Mouse (Mus musculus) midbrain, embryonic 10.5 days (tissue): ENCODE measurements around the gene Sh3kbp1. TPM values are rescaled to one million over a fixed set of nuclear protein-coding genes. Genes with fewer than 3 reads are reported as not detected.

ENCODE experiments used
- DNase-seq: peaks from one replicate; pipeline ENCODE4 v3.0.0-alpha.2; 2017; ENCODE audit warnings: low spot score
- H3K27ac ChIP-seq: fragments of 300-500 bp; sonication (generic); replicated peaks from 2 replicates; pipeline ENCODE4 v1.5.1; 2016; ENCODE audit warnings: mild to moderate bottlenecking
- H3K27me3 ChIP-seq: fragments of 300-500 bp; sonication (generic); 2 replicates; pipeline ENCODE4 v1.6.1; 2016; ENCODE audit warnings: low read depth, mild to moderate bottlenecking; ENCODE audit not compliant: poor library complexity, severe bottlenecking
- H3K36me3 ChIP-seq: fragments of 300-500 bp; sonication (generic); 2 replicates; pipeline ENCODE4 v1.6.1; 2016; ENCODE audit warnings: mild to moderate bottlenecking, moderate library complexity
- H3K4me1 ChIP-seq: fragments of 300-500 bp; sonication (generic); 2 replicates; pipeline ENCODE4 v1.6.1; 2016
- H3K4me3 ChIP-seq: fragments of 300-500 bp; sonication (generic); 2 replicates; pipeline ENCODE4 v1.5.1; 2016; ENCODE audit warnings: mild to moderate bottlenecking, moderate library complexity
- H3K9me3 ChIP-seq: fragments of 300-500 bp; sonication (generic); replicated peaks from 2 replicates; pipeline ENCODE4 v1.6.1; 2016; ENCODE audit warnings: mild to moderate bottlenecking
- WGBS: fragments of 180-500 bp; shearing (Covaris S2); methylation state at CpG from one replicate; pipeline ENCODE4 v1.1.7; 2016; 5-methylcytosine and 5-hydroxymethylcytosine counted together
- polyA plus RNA-seq: library from polyadenylated mRNA; unstranded; fragments of >200 nt; fragmentation: Nextera tagmentation; extraction: Ambion mirVana; gene quantifications from 2 replicates; pipeline ENCODE4 v1.2.1, GENCODE M21; 2016

The Sh3kbp1 gene
- polyA plus RNA-seq, 1 experiment from 2014 or later = 21.1 TPM

DNA sequence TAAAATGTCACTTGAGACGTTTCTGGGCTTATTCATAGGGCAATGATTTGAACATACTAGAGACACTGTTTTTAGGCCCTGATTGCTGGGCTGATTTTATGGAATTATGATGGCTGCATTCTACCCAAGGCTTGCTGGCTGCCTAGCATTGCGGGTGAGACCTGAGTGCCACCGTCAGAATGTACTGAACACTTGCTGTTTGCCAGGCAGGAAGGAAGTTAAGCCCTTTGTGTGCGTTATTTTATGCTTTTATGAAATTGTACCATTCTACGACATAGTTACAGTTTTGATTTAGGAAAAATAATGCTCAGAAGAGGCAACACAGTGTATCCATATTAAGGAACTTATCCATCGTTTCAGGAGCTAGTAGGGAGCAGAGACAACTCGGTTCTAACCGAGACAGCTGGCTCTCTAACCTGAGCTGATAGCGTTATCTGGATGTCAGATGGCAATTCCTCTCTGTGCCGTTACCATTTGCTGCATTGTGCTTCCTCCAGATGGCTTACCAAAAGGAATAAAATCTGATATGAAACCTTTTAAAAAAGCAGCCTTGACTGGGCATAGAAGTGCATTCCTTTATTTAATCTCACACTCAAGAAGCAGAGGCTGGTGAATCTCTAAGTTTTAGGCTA is 62.8 kb downstream of the Sh3kbp1 start:
- H3K27me3 ChIP-seq = peaks cover 87% of the 10 kb centered on the region
- WGBS = 82% methylated on average over 10 of the region's 10 CpGs
- no peak for DNase-seq
- no peaks in the 10 kb centered on the region for H3K4me1 ChIP-seq
- H3K36me3 ChIP-seq = no peaks in the 10 kb centered on the region
- no peak overlapping the region for H3K4me3 ChIP-seq
- no peaks in the 10 kb centered on the region for H3K9me3 ChIP-seq
- H3K27ac ChIP-seq = no peak overlapping the region

DNA sequence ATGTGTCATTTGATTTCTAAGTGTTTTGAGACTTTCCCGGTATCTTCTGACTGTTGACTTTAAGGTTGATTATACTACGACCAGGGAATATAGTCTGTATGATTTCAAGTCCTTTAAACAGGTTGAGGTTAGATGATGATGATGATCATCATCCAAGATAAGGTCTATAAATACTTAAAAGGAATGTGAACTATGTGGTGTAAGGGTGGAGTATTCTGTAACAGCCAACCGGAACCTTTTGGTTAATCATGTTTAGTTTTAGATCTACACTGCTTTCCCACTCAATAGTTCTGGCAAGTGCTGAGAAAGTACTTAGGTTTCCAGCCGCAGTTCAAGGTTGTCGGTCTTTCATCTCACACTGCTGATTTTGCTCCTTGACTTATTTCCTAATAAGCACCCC is 66.1 kb downstream of the Sh3kbp1 start:
- no peak overlapping the region for H3K27ac ChIP-seq
- H3K27me3 ChIP-seq = peaks cover 82% of the 10 kb centered on the region
- H3K9me3 ChIP-seq = no peaks in the 10 kb centered on the region
- no peak overlapping the region for H3K4me3 ChIP-seq
- peaks cover 4% of the 10 kb centered on the region; the same call in 1 of the 2 replicates for H3K4me1 ChIP-seq
- WGBS = 93% methylated on average over 5 of the region's 5 CpGs
- H3K36me3 ChIP-seq = no peaks in the 10 kb centered on the region
- no peak for DNase-seq

DNA sequence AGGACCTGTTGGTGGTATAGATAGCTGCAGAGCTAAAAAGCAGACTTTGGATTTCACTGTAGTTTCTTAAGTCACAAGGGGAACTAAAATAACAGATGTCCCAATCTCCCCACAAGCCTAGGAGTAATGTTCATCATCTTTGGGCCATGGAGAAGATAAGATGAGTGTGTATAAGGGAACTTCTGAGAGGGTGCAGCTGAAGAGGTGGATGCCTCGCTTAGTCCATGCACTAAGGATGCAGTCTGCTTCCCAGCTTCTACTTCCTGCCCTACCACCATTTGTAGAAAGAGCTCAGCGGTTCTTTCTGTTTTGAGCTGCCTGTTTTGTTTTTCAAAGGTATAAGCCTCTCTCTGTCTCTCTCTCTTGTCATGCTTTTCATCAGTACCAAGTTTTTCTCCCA is 69.5 kb downstream of the Sh3kbp1 start:
- Histone ChIP-seq H3K27me3 (peaks cover 86% of the 10 kb centered on the region), H3K36me3 (no peaks in the 10 kb centered on the region), H3K4me1 (peaks cover 4% of the 10 kb centered on the region; the same call in 1 of the 2 replicates), H3K9me3 (no peaks in the 10 kb centered on the region), H3K27ac (no peak overlapping the region), H3K4me3 (no peak overlapping the region)
- no peak for DNase-seq
- WGBS = 40% methylated on average over 2 of the region's 2 CpGs

DNA sequence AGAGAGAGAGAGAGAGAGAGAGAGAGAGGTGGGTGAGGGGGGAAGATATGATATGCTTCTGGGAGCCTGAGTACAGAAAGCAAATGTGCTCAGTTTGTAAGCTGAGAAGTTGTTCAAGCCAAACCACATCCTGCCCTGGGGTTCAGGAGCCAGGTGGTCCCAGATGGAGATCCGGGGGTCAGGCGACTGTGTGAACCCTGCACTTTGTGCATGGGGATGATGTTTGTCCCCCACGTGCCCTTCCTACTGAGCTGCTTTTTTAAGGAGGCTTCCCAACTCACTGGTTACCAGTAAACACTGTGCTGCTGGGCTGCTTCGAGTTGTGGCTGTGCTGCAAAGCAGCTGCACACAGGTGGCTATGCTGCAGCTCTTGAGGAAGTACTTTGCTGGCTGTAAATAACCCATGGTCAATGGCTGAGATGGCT is 70.0 kb downstream of the Sh3kbp1 start:
- peaks cover 4% of the 10 kb centered on the region; the same call in 1 of the 2 replicates for H3K4me1 ChIP-seq
- 36% methylated on average over 4 of the region's 4 CpGs for WGBS
- peaks cover 90% of the 10 kb centered on the region for H3K27me3 ChIP-seq
- no peaks in the 10 kb centered on the region for H3K36me3 ChIP-seq
- DNase-seq = no peak
- H3K9me3 ChIP-seq = no peaks in the 10 kb centered on the region
- H3K4me3 ChIP-seq = no peak overlapping the region
- H3K27ac ChIP-seq = no peak overlapping the region

DNA sequence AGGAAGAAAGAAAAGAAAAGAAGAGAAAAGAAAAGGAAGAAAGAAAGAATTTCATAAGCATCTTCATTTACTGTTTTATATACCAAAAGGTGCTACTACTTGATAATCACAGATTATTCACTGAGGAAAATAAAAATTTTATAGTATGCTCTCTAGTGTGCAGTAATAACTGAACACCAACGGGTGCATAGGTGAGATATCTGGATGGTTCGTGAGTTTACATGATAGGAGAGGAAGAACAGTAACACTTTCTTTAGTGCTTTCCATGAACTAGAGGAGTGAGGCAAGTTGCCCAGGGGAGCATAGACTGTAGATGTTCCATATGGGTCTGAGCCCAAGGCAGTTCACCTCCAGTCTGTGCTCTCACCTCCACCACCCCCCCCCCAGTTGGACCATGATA is 75.8 kb downstream of the Sh3kbp1 start:
- Histone ChIP-seq H3K9me3 (no peaks in the 10 kb centered on the region), H3K36me3 (no peaks in the 10 kb centered on the region), H3K4me1 (no peaks in the 10 kb centered on the region; the same call in 1 of the 2 replicates), H3K27me3 (peaks cover 98% of the 10 kb centered on the region), H3K27ac (no peak overlapping the region), H3K4me3 (no peak overlapping the region)
- no peak for DNase-seq
- 89% methylated on average over 2 of the region's 2 CpGs for WGBS

DNA sequence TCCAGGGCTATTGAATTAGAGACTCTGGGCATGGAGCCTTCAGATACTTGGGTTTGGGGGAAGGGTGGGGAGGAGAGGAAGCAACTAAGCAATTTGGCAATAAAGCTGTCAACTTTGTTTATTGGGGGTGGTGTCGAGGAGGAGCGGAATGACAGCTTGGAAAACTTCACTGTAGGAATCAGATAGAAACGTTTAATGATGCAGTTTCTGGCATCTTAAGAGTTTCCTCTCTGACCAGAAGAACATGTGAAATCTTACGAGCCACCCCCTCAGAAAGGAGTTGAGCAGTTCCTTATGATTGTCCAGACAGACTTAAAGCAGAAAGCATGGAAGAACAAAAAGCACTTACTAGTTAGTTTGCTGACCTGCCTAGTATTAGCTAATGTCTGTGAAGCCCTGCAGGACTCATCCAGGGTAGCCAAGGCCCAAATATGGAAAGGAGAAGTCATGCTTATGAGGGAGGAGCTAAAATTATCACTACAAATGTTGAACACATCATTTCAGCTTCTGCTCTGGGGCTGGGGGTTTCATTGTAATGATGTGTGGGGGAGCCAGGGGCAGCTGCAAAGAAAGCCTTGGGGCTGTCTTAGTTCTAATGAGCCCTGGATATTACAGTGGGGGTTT is 77.4 kb downstream of the Sh3kbp1 start:
- 80% methylated on average over 4 of the region's 4 CpGs for WGBS
- Histone ChIP-seq H3K27me3 (peaks cover 98% of the 10 kb centered on the region), H3K4me1 (peaks cover 16% of the 10 kb centered on the region), H3K36me3 (no peaks in the 10 kb centered on the region), H3K9me3 (no peaks in the 10 kb centered on the region), H3K4me3 (no peak overlapping the region), H3K27ac (no peak overlapping the region)
- no peak for DNase-seq

DNA sequence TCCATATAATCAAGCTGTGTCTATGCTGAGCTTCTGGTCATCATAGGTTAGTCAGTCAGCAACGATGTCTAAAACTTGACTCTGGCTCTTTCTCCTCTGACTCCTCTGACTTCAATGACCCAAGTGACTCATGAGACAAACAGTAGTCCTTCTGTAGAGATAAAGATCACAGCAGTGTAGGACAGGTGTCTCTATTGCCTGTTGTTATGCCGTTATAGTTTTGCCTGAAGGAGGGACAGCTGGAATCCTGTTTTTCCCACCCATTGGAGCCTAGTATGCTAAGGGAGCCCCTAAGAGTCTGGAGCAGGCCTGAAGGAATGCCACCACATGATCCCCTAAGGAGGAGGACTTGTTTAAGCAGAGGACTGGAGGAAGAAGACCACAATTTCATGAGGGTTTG is 78.3 kb downstream of the Sh3kbp1 start:
- whole genome bisulfite sequencing = 92% methylated on average over 2 of the region's 2 CpGs
- no peak for DNase-seq
- H3K4me1 ChIP-seq = peaks cover 16% of the 10 kb centered on the region
- H3K27me3 ChIP-seq = peaks cover 98% of the 10 kb centered on the region
- H3K4me3 ChIP-seq = no peak overlapping the region
- no peak overlapping the region for H3K27ac ChIP-seq
- no peaks in the 10 kb centered on the region for H3K36me3 ChIP-seq
- H3K9me3 ChIP-seq = no peaks in the 10 kb centered on the region

DNA sequence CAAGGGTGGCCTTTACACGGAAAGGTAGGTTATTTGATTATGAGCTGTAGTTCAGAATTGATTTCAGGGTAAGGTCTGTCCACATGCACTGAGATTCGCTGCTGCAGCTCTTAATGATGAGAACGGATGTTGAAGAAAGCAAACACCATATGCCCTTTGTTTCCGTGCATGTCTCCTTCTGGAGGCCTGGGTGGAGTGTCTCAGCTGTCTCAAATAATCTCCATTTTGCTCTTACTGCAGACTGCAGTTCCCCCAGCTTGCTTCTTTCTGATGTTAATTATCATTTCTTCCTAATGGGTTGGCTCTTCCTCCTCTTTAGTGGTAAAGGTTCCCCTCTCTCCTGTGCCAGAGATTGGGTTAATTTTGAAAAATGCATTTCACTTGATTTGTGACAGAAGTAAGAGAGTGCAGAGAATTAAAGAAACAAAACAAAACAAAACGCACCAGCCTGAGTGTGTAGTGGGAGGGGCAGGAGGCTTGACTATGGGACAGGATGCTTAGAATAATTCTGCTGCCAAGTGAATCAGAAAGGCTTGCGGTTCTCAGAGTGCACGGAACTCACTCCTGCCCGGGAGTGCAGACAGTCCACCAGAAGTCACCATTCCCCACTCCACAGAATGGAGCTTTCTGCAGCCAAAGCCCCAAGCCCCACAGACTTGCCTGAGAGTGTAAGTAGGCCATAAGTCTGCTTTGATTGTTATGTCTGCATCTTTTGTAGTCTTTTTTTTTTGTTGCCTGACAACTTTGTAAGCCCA is 81.2 kb downstream of the Sh3kbp1 start:
- Histone ChIP-seq H3K27me3 (peaks cover 100% of the 10 kb centered on the region), H3K4me1 (peaks cover 16% of the 10 kb centered on the region), H3K9me3 (no peaks in the 10 kb centered on the region), H3K27ac (peak overlapping the region; percentile 55; the same call in 1 of the 2 replicates), H3K36me3 (no peaks in the 10 kb centered on the region), H3K4me3 (no peak overlapping the region)
- 37% methylated on average over 8 of the region's 8 CpGs for WGBS
- DNase-seq = no peak

DNA sequence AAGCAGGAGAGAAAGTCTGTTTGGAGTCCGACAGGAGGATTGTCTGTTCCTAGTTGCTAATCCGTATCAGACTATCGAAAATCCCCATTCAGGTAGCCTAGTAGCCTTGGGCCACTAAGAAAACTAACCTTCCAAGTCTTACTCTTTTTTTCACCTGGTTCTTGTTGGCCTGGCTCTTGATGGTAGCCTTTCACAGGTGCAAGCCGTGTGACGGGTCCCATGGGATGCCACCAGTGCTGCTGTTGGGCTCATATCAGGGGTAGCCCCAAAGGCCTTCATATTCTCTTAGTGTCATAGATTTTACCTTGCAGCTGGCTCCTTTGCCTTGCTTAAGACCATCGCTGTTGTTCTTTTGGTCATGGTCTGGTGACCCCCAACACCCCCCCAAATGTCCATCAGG is 82.2 kb downstream of the Sh3kbp1 start:
- H3K4me3 ChIP-seq = no peak overlapping the region
- H3K27ac ChIP-seq = peak overlapping the region; percentile 23; the same call in 1 of the 2 replicates
- peaks cover 100% of the 10 kb centered on the region for H3K27me3 ChIP-seq
- DNase-seq = no peak
- H3K4me1 ChIP-seq = peaks cover 16% of the 10 kb centered on the region
- WGBS = 85% methylated on average over 6 of the region's 6 CpGs
- no peaks in the 10 kb centered on the region for H3K9me3 ChIP-seq
- no peaks in the 10 kb centered on the region for H3K36me3 ChIP-seq

DNA sequence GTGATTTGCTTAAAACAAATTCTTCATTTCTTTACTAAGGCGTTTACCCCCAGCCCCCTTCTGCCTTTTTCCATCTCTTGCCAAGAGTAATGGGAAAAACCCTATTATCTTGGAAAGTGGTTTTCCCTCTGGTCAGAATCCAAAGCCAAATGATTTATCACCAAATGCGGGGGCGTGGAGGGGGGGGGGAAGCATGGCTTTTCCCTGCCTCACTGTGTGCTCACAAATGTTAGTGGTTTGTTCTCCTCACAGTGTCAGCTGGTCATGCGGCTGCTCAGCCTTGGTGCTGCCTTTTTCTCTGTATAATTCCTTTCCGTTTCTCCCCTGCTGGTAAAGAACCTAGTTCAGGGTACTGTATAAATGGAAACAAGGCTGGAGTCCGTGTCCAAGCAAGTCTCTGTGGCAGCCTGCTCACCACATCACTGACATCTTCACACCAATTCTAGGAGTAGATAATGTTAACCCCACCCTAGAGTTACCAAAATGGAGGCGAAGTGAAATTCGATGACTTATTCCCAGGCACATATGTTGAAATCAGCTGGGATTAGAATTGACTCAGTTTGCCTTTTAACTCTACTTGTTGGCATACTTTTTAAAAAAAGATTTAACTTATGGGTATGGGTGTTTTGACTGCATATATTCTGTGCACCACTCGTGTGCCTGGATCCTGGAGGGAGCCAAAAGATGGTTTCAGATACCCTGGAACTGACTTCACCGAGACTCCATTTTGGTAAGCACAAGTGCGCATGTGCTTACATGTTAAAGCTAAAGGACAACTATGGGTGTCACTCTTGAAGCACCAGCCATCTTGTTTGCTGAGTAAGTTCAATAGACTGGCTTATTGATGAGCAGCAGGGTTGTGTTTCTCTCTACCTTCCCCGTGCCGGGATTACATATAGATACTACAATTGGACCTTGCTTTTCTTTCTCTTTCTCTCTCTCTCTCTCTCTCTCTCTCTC is 84.3 kb downstream of the Sh3kbp1 start:
- 85% methylated on average over 13 of the region's 13 CpGs for WGBS
- peaks cover 16% of the 10 kb centered on the region for H3K4me1 ChIP-seq
- peaks cover 97% of the 10 kb centered on the region for H3K27me3 ChIP-seq

DNA sequence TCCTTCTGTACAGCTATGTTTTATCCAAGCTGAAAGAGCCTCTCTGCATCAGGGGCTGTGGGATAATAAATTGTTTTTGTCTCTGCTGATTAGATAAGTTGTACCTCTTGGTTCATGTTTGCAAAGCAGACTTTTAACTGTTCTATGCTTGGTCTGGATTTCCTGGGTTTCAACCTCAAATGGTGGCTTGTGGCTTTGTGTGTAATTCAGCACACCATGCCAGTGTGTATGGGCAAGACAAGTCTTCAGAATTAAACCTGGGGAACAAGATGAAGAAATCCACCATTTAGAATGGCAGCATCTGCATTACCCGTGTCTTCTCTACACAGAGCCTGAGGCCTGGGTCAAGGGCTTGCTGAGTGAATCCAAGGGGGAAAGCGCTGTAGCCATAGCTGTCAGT is 86.1 kb downstream of the Sh3kbp1 start:
- H3K27ac ChIP-seq = no peak overlapping the region
- peaks cover 13% of the 10 kb centered on the region for H3K4me1 ChIP-seq
- no peak for DNase-seq
- H3K36me3 ChIP-seq = no peaks in the 10 kb centered on the region
- H3K27me3 ChIP-seq = peaks cover 95% of the 10 kb centered on the region
- H3K4me3 ChIP-seq = no peak overlapping the region
- 91% methylated on average over 2 of the region's 2 CpGs for WGBS
- no peaks in the 10 kb centered on the region for H3K9me3 ChIP-seq

More for the DNA sequence above, 84.3 kb downstream of the Sh3kbp1 start:
- H3K9me3 ChIP-seq = no peaks in the 10 kb centered on the region
- H3K36me3 ChIP-seq = no peaks in the 10 kb centered on the region
- no peak overlapping the region for H3K4me3 ChIP-seq
- H3K27ac ChIP-seq = no peak overlapping the region
- DNase-seq = no peak

DNA sequence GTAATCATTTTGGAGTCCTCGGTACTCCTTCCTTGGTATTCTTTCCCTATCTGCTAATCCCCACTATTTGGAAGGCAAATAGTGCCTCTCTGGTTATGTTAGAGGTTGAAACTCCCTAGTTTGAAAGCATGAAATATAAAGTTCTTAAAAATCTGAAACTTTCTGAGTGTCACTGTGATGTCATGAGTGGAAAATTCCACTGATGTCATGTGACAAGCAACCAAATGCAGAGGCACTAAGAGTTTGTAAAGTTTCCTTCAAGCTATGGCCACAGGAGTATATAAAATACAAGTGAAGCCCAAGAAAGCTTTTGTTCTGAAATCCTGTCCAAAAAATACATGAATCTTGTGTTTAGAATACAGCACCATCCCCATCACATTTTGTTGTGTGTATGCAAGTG is 94.3 kb downstream of the Sh3kbp1 start:
- Histone ChIP-seq H3K36me3 (no peaks in the 10 kb centered on the region), H3K4me3 (no peak overlapping the region), H3K27me3 (peaks cover 93% of the 10 kb centered on the region), H3K9me3 (no peaks in the 10 kb centered on the region), H3K4me1 (no peaks in the 10 kb centered on the region), H3K27ac (no peak overlapping the region)
- 91% methylated on average over 1 of the region's 1 CpGs for WGBS
- DNase-seq = no peak
